Mouse (Mus musculus): Measurements from ENCODE around the gene Pax3. TPM values are rescaled to one million over a fixed set of nuclear protein-coding genes. Genes with fewer than 3 reads are reported as not detected.

The Pax3 gene
- polyA plus RNA-seq, 1 experiment, result not detected

- no peak for TF ChIP-seq POLR2A (IDR thresholded peaks at IDR 0.05; ENCODE audit: borderline replicate concordance, low read depth, low read length)
- TF ChIP-seq CTCF (IDR thresholded peaks at IDR 0.05; ENCODE audit: low read depth, low read length), result no peak
Observed at GRCm38 (mm10) chr1:78200191-78200590, 3.3 kb upstream of the Pax3 start.

DNA sequence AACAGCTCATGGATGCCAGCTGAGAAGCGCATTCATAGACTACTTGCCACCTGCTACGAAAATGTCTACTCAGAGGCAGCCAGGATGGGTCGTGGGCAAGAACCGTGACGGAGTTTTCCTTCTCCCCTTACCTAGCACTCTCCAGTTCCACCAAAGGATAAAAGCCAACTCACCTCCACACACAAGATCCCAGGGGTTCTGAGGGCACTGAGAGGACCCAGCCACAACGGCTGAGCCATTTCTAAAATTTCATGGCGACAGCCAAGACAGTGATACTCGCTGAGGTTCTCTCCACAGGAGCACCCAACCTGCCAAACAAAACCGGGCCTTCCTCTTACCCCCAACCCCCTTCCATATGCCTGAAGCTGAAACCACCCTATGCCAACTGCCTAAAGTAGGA lies 2.3 kb upstream of the Pax3 start:
- TF ChIP-seq POLR2A (IDR thresholded peaks at IDR 0.05; ENCODE audit: borderline replicate concordance, low read depth, low read length), result no peak
- TF ChIP-seq CTCF (IDR thresholded peaks at IDR 0.05; ENCODE audit: low read depth, low read length), result no peak
- Histone ChIP-seq H3K4me3 (ENCODE audit: insufficient read depth, low read length) (no peak overlapping the region), H3K4me1 (ENCODE audit: control insufficient read depth, insufficient read depth, low read length) (peaks cover 6% of the 10 kb centered on the region; the same call in 1 of the 2 replicates), H3K27ac (ENCODE audit: insufficient read depth, low read depth, low read length) (no peak overlapping the region)

More at GRCm38 (mm10) chr1:78200191-78200590, 3.3 kb upstream of the Pax3 start:
- no peak overlapping the region for H3K4me3 ChIP-seq (ENCODE audit: insufficient read depth, low read length)
- H3K27ac ChIP-seq (ENCODE audit: insufficient read depth, low read depth, low read length), result no peak overlapping the region
- peaks cover 6% of the 10 kb centered on the region; the same call in 1 of the 2 replicates for H3K4me1 ChIP-seq (ENCODE audit: control insufficient read depth, insufficient read depth, low read length)

DNA sequence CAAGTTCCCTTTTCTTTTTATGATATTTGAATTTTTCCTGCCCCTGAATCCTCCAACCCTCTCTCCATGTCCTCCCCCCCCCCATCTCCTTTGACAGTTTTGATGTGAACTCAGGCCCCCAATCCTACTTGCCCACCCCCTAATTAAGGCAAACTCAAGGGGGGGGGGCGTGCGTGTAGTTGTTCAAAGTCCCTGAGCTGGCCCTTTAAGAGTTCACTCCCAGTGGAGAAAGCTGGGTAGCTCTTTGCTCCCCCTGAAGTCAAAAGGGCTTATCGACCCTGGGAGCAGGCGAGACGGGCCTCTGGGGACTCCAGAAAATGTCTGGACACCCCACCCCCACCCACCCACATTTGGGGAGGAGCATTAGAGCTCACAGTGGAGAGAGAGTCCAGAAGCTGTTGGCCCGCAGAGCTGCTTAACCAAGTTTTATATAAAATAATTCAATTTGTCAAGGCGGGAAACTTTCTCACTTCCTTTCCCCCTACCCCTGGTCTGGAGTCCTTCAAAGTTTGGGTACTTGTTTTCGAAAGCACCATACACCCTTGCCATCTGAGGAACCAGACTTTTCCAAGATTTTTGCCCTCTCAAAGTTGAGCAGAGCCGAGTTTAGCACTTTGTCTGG lies 1.5 kb upstream of the Pax3 start:
- TF ChIP-seq POLR2A (IDR thresholded peaks at IDR 0.05; ENCODE audit: borderline replicate concordance, low read depth, low read length), result no peak
- no peak for TF ChIP-seq CTCF (IDR thresholded peaks at IDR 0.05; ENCODE audit: low read depth, low read length)

DNA sequence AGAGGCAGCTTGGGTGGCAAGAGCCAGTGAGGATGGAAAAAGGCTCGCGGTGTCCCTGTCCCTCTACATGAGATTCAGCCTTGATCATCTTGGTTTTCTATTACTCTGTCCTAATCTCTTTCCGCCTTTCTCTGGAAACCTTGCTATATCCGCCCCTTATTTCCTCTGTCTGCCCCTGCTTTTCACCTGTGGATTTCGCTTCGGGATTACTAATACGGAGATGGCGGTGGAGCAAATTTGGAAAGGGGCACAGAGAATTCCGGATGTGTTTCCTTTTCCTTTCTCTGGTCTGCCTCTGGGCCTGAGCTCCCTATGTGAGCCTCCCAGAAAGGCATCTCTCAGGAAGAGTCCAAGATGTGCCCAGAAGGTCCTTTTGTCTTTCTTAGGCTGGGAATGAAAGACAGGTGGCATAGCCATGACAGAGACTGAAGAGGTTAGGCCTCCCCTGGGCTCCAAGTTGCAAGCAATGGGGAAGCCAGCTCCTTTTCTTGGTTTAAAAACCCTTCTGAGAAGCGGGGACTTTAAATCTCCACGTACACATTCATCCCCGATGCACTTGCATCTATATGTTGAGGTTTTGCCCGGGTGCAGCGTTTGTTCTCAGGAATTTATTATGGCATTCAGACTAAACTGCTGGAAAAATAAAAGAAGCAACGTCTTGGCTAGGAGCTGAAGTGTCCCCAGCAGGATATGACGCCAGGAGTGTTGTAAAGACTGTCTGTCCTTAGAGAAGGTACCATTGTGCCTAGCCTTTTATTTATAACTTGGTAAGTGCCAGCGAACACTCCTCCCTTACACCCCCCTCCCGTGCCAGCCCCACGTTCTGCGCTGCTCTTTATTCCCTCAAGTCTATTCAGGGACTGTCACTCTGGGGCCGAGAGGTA lies 659 bp upstream of the Pax3 start:
- peaks cover 9% of the 10 kb centered on the region for H3K4me1 ChIP-seq (ENCODE audit: control insufficient read depth, insufficient read depth, low read length)
- no peak overlapping the region for H3K27ac ChIP-seq (ENCODE audit: insufficient read depth, low read depth, low read length)
- no peak for TF ChIP-seq CTCF (IDR thresholded peaks at IDR 0.05; ENCODE audit: low read depth, low read length)
- TF ChIP-seq POLR2A (IDR thresholded peaks at IDR 0.05; ENCODE audit: borderline replicate concordance, low read depth, low read length), result no peak
- no peak overlapping the region for H3K4me3 ChIP-seq (ENCODE audit: insufficient read depth, low read length)

More for the DNA sequence above, 1.5 kb upstream of the Pax3 start:
- Histone ChIP-seq H3K27ac (ENCODE audit: insufficient read depth, low read depth, low read length) (no peak overlapping the region), H3K4me3 (ENCODE audit: insufficient read depth, low read length) (no peak overlapping the region), H3K4me1 (ENCODE audit: control insufficient read depth, insufficient read depth, low read length) (peaks cover 9% of the 10 kb centered on the region)

- H3K4me3 ChIP-seq (ENCODE audit: insufficient read depth, low read length), result peak overlapping the region; percentile 27
- H3K27ac ChIP-seq (ENCODE audit: insufficient read depth, low read depth, low read length), result no peak overlapping the region
- H3K4me1 ChIP-seq (ENCODE audit: control insufficient read depth, insufficient read depth, low read length), result peaks cover 9% of the 10 kb centered on the region
- TF ChIP-seq POLR2A (IDR thresholded peaks at IDR 0.05; ENCODE audit: borderline replicate concordance, low read depth, low read length) (no peak), CTCF (IDR thresholded peaks at IDR 0.05; ENCODE audit: low read depth, low read length) (no peak)
Observed at GRCm38 (mm10) chr1:78195771-78196712, 892 bp downstream of the Pax3 start.

- TF ChIP-seq CTCF (IDR thresholded peaks at IDR 0.05; ENCODE audit: low read depth, low read length) (no peak), POLR2A (IDR thresholded peaks at IDR 0.05; ENCODE audit: borderline replicate concordance, low read depth, low read length) (no peak)
- Histone ChIP-seq H3K27ac (ENCODE audit: insufficient read depth, low read depth, low read length) (no peak overlapping the region), H3K4me3 (ENCODE audit: insufficient read depth, low read length) (no peak overlapping the region), H3K4me1 (ENCODE audit: control insufficient read depth, insufficient read depth, low read length) (peaks cover 9% of the 10 kb centered on the region)
Observed at GRCm38 (mm10) chr1:78195145-78195544, 1.8 kb downstream of the Pax3 start.

GRCm38 (mm10) chr1:78194381-78195047 lies 2.4 kb downstream of the Pax3 start:
- H3K4me3 ChIP-seq (ENCODE audit: insufficient read depth, low read length), result peak overlapping the region; percentile 20; the same call in 1 of the 2 replicates
- H3K27ac ChIP-seq (ENCODE audit: insufficient read depth, low read depth, low read length), result no peak overlapping the region
- H3K4me1 ChIP-seq (ENCODE audit: control insufficient read depth, insufficient read depth, low read length), result peaks cover 9% of the 10 kb centered on the region
- TF ChIP-seq POLR2A (IDR thresholded peaks at IDR 0.05; ENCODE audit: borderline replicate concordance, low read depth, low read length) (no peak), CTCF (IDR thresholded peaks at IDR 0.05; ENCODE audit: low read depth, low read length) (no peak)

- no peak for TF ChIP-seq CTCF (IDR thresholded peaks at IDR 0.05; ENCODE audit: low read depth, low read length)
- TF ChIP-seq POLR2A (IDR thresholded peaks at IDR 0.05; ENCODE audit: borderline replicate concordance, low read depth, low read length), result no peak
- H3K27ac ChIP-seq (ENCODE audit: insufficient read depth, low read depth, low read length), result no peak overlapping the region
- peaks cover 9% of the 10 kb centered on the region for H3K4me1 ChIP-seq (ENCODE audit: control insufficient read depth, insufficient read depth, low read length)
- peak overlapping the region; percentile 60 for H3K4me3 ChIP-seq (ENCODE audit: insufficient read depth, low read length)
Observed at GRCm38 (mm10) chr1:78193465-78193991, 3.4 kb downstream of the Pax3 start.

Measured in bone marrow macrophage, adult 2 months (primary cell).